Mouse (Mus musculus) embryonic fibroblast, embryonic 13.5 days (primary cell): Measurements from ENCODE around the gene Iffo2.

Experiments used
- CTCF ChIP-seq: IDR thresholded peaks from 2 replicates; pipeline ENCODE4 v1.5.1; 2011; ENCODE audit warnings: mild to moderate bottlenecking, control low read depth, low read length, moderate library complexity, borderline replicate concordance; ENCODE audit not compliant: insufficient read depth
- POLR2A ChIP-seq: IDR thresholded peaks from 2 replicates; pipeline ENCODE4 v1.6.1; 2011; ENCODE audit warnings: low read depth, mild to moderate bottlenecking, control low read depth, low read length, moderate library complexity

DNA sequence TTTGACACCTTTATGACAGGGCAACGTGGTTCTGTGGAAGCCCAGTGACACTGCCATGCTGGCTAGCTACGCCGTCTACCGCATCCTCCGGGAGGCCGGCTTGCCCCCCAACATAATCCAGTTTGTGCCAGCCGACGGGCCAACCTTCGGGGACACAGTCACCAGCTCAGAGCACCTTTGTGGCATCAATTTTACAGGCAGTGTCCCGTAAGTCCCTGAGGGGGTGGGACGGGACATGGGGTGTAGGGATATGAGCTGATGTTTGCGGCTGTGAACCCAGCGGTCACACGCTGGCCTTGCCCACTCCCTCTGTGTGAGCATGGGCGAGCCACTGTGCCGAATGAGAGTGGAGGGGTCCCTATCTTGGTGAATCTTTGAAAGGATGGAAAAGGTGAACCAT is 108.0 kb downstream of the Iffo2 start:
- no peak for TF ChIP-seq POLR2A
- no peak for TF ChIP-seq CTCF
